Mouse (Mus musculus): ENCODE data around the gene Mfap3. TPM values are rescaled to one million over a fixed set of nuclear protein-coding genes. Genes with fewer than 3 reads are reported as not detected.

Gene Mfap3
- total and polyA plus RNA-seq, 3 experiments, result 1.6 to 35.7 (median 29.4) TPM

DNA sequence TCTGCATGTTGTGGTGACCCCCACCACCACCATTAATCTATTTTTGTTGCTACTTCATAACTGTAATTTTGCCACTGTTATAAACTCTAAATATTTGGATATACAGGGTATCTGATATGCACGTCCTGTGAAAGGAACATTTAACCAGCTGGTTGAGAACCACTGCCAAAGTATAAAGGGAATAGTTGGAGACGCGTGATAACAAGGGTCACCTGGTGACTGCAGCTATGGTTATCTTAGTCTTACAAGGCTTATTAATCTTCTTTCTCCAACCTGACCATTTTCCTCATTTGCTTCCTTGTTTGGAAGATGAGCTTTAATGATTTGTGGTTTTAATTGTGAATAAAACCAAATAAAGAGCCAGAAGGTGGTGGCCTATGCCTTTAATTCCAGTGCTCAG lies 5.0 kb downstream of the Mfap3 start:
- no peaks in the 10 kb centered on the region for H3K27me3 ChIP-seq (ENCODE audit: insufficient read depth, low read length)
- TF ChIP-seq POLR2AphosphoS5 (IDR thresholded peaks at IDR 0.05; ENCODE audit: insufficient replicate concordance, low read depth, low read length) (no peak), GATA2 (IDR thresholded peaks at IDR 0.05; ENCODE audit: borderline replicate concordance, low read depth, low read length) (no peak), GATA1 (IDR thresholded peaks at IDR 0.05; ENCODE audit: borderline replicate concordance, low read length) (no peak), TAL1 (conservative IDR thresholded peaks at IDR 0.05; ENCODE audit: low read depth, low read length) (no peak), CTCF (IDR thresholded peaks at IDR 0.05; ENCODE audit: low read depth, low read length) (no peak)
- peaks cover 21% of the 10 kb centered on the region for H3K4me1 ChIP-seq (ENCODE audit: insufficient read depth, low read depth, low read length)
- no peaks in the 10 kb centered on the region for H3K9me3 ChIP-seq (replicated peaks)
- peaks cover 62% of the 10 kb centered on the region for H3K36me3 ChIP-seq (replicated peaks)
- DNase-seq (ENCODE audit: low spot score) (no peak), ATAC-seq (ENCODE audit: extremely low read depth, insufficient number of reproducible peaks, low FRiP score, poor library complexity, severe bottlenecking) (no peak)
- H3K4me3 ChIP-seq (ENCODE audit: low read depth, low read length), result no peak overlapping the region

DNA sequence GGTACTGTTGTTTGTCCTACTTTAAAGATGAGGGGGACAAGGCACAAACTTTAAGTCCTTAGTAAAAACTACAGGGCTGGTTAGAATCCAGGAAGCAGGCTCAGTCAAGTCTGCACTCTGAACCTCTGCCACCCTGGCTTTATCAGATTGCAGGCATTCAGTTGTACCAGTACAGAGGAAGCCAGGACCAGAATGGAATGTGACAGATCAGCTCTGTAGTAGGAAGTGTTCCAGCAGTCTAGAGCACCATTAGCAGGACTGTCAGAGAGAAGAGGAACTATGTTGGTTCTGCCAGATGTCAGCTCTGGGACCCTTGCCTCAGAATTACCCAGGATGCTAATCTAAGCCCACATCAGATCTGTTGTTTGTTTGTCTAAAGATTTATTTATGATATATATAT lies 6.1 kb downstream of the Mfap3 start:
- peaks cover 73% of the 10 kb centered on the region for H3K36me3 ChIP-seq (replicated peaks)
- TF ChIP-seq POLR2AphosphoS5 (IDR thresholded peaks at IDR 0.05; ENCODE audit: insufficient replicate concordance, low read depth, low read length) (no peak), TAL1 (conservative IDR thresholded peaks at IDR 0.05; ENCODE audit: low read depth, low read length) (no peak), GATA1 (IDR thresholded peaks at IDR 0.05; ENCODE audit: borderline replicate concordance, low read length) (no peak), GATA2 (IDR thresholded peaks at IDR 0.05; ENCODE audit: borderline replicate concordance, low read depth, low read length) (no peak), CTCF (IDR thresholded peaks at IDR 0.05; ENCODE audit: low read depth, low read length) (no peak)
- ATAC-seq (ENCODE audit: extremely low read depth, insufficient number of reproducible peaks, low FRiP score, poor library complexity, severe bottlenecking) (no peak), DNase-seq (ENCODE audit: low spot score) (no peak)
- no peaks in the 10 kb centered on the region for H3K27me3 ChIP-seq (ENCODE audit: insufficient read depth, low read length)
- H3K4me1 ChIP-seq (ENCODE audit: insufficient read depth, low read depth, low read length), result peaks cover 21% of the 10 kb centered on the region
- no peaks in the 10 kb centered on the region for H3K9me3 ChIP-seq (replicated peaks)
- no peak overlapping the region for H3K4me3 ChIP-seq (ENCODE audit: low read depth, low read length)

DNA sequence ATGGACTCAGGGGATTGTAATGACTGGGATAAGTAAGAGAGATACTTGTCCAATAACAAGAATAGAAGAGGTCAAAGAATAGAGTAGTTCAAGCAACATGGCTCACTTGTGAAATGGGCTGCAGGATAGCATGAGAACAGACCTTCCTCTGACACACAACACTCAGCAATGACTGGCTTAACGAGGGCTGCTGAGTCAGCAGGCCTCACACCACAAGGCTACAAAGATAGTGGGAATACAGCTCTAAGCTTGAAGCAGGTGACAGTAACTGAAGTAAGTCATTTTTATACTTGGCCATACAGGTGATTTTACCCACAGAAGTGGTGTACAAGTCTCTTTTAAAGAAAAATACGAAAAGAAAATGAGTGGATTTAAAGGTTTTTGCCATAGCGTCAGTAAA lies 7.4 kb downstream of the Mfap3 start:
- H3K9me3 ChIP-seq (replicated peaks), result no peaks in the 10 kb centered on the region
- peaks cover 77% of the 10 kb centered on the region for H3K36me3 ChIP-seq (replicated peaks)
- no peaks in the 10 kb centered on the region for H3K27me3 ChIP-seq (ENCODE audit: insufficient read depth, low read length)
- TF ChIP-seq TAL1 (conservative IDR thresholded peaks at IDR 0.05; ENCODE audit: low read depth, low read length), result no peak
- no peak for ATAC-seq (ENCODE audit: extremely low read depth, insufficient number of reproducible peaks, low FRiP score, poor library complexity, severe bottlenecking)
- H3K4me3 ChIP-seq (ENCODE audit: low read depth, low read length), result no peak overlapping the region
- H3K4me1 ChIP-seq (ENCODE audit: insufficient read depth, low read depth, low read length), result peaks cover 16% of the 10 kb centered on the region
- no peak for DNase-seq (ENCODE audit: low spot score)

DNA sequence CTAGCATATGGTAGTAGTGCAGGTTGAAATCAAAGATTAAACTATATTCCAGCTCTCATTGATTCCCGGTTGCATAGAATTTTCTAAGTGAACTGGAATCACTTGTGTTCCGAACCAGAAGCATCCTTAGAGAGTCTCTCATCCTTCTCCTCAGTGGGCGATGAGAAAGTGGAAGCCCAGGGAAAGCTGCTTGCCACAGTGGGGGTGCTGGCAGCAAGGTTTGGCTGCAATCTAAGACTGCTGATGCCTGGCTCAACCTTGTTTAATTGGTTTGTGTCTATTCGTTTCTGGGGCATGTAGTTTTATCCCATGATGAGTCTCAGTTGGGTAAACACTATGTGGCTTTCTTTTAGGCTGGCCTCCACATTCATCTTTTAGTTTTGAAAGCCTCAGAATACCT lies 9.0 kb downstream of the Mfap3 start:
- Histone ChIP-seq H3K36me3 (replicated peaks) (peaks cover 76% of the 10 kb centered on the region), H3K4me3 (ENCODE audit: low read depth, low read length) (no peak overlapping the region), H3K9me3 (replicated peaks) (no peaks in the 10 kb centered on the region), H3K27me3 (ENCODE audit: insufficient read depth, low read length) (no peaks in the 10 kb centered on the region), H3K4me1 (ENCODE audit: insufficient read depth, low read depth, low read length) (peaks cover 5% of the 10 kb centered on the region)
- TF ChIP-seq GATA1 (IDR thresholded peaks at IDR 0.05; ENCODE audit: borderline replicate concordance, low read length) (no peak), CTCF (IDR thresholded peaks at IDR 0.05; ENCODE audit: low read depth, low read length) (no peak), GATA2 (IDR thresholded peaks at IDR 0.05; ENCODE audit: borderline replicate concordance, low read depth, low read length) (no peak), POLR2AphosphoS5 (IDR thresholded peaks at IDR 0.05; ENCODE audit: insufficient replicate concordance, low read depth, low read length) (no peak), TAL1 (conservative IDR thresholded peaks at IDR 0.05; ENCODE audit: low read depth, low read length) (no peak)
- DNase-seq (ENCODE audit: low spot score) (no peak), ATAC-seq (ENCODE audit: extremely low read depth, insufficient number of reproducible peaks, low FRiP score, poor library complexity, severe bottlenecking) (no peak)

DNA sequence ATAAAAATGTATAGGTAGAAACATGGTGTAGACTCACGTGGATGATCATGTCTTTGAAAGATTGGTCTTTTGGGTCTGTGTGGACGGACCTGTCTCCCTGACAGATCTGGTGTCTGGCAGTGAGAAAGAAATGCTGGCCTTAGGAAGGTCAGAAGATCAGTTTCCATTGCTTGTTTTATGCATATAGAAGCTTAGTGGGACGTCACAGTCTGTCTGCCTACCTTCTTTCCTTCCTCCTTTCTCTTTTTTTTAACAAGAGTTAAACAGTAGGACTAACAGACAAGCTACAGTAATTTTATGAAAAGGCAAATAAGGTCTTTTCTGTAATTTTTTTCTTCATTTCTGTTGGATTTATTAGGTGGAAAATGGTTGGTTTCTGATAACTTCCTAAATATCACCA lies 10.6 kb downstream of the Mfap3 start:
- ATAC-seq (ENCODE audit: extremely low read depth, insufficient number of reproducible peaks, low FRiP score, poor library complexity, severe bottlenecking) (no peak), DNase-seq (ENCODE audit: low spot score) (no peak)
- H3K4me3 ChIP-seq (ENCODE audit: low read depth, low read length), result no peak overlapping the region
- no peaks in the 10 kb centered on the region for H3K27me3 ChIP-seq (ENCODE audit: insufficient read depth, low read length)
- TF ChIP-seq GATA2 (IDR thresholded peaks at IDR 0.05; ENCODE audit: borderline replicate concordance, low read depth, low read length), result no peak
- no peak for TF ChIP-seq POLR2AphosphoS5 (IDR thresholded peaks at IDR 0.05; ENCODE audit: insufficient replicate concordance, low read depth, low read length)
- TF ChIP-seq TAL1 (conservative IDR thresholded peaks at IDR 0.05; ENCODE audit: low read depth, low read length), result no peak
- no peak for TF ChIP-seq CTCF (IDR thresholded peaks at IDR 0.05; ENCODE audit: low read depth, low read length)
- no peak for TF ChIP-seq GATA1 (IDR thresholded peaks at IDR 0.05; ENCODE audit: borderline replicate concordance, low read length)
- no peaks in the 10 kb centered on the region for H3K9me3 ChIP-seq (replicated peaks)
- H3K4me1 ChIP-seq (ENCODE audit: insufficient read depth, low read depth, low read length), result peaks cover 5% of the 10 kb centered on the region
- H3K36me3 ChIP-seq (replicated peaks), result peaks cover 74% of the 10 kb centered on the region

DNA sequence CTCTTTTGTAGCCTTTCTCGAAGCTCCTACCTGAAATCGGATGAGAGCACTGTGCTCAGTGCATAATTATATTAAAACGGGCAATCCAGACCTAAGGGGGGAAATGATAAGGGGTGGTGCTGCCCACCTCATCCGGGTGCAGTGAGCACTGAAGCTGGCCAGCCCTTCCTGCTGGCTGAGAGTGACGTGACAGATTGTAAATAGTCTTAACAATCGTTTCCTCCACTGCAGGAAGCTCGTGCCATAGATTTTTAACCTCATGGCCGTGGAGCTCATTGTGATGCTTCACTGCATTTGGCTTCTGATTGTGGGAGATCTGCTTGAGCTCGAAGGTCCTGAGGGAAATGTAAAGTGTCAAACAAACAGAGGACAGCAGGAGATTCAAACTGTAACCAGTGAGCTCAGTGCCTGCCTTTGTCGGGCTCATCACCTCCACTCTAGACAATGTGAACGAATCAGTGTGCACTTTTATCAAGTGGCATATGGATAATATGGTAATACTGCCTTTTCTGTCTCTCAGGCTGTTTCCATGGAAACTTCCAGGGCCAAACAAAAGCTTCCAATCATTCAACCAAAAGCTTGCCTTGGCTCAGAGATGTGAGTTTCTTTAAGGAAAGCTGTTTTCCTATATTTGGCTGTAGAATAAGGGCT lies 13.0 kb downstream of the Mfap3 start:
- no peaks in the 10 kb centered on the region for H3K27me3 ChIP-seq (ENCODE audit: insufficient read depth, low read length)
- no peak for TF ChIP-seq GATA2 (IDR thresholded peaks at IDR 0.05; ENCODE audit: borderline replicate concordance, low read depth, low read length)
- no peak for TF ChIP-seq POLR2AphosphoS5 (IDR thresholded peaks at IDR 0.05; ENCODE audit: insufficient replicate concordance, low read depth, low read length)
- no peak for TF ChIP-seq TAL1 (conservative IDR thresholded peaks at IDR 0.05; ENCODE audit: low read depth, low read length)
- no peak for TF ChIP-seq GATA1 (IDR thresholded peaks at IDR 0.05; ENCODE audit: borderline replicate concordance, low read length)
- TF ChIP-seq CTCF (IDR thresholded peaks at IDR 0.05; ENCODE audit: low read depth, low read length), result no peak
- ATAC-seq (ENCODE audit: extremely low read depth, insufficient number of reproducible peaks, low FRiP score, poor library complexity, severe bottlenecking), result no peak
- H3K4me1 ChIP-seq (ENCODE audit: insufficient read depth, low read depth, low read length), result no peaks in the 10 kb centered on the region
- no peaks in the 10 kb centered on the region for H3K9me3 ChIP-seq (replicated peaks)
- H3K4me3 ChIP-seq (ENCODE audit: low read depth, low read length), result no peak overlapping the region
- peaks cover 66% of the 10 kb centered on the region for H3K36me3 ChIP-seq (replicated peaks)
- DNase-seq (ENCODE audit: low spot score), result no peak

Data from G1E (cell line).